Mouse (Mus musculus) hindbrain, embryonic 15.5 days (tissue): ENCODE measurements around the gene 0610010F05Rik. TPM values are rescaled to one million over a fixed set of nuclear protein-coding genes. Genes with fewer than 3 reads are reported as not detected.

ENCODE experiments used
- ATAC-seq: fragments of 200-750 bp; cut with Nextera tagmentation; 2 replicates; pipeline ENCODE4 v1.8.0; 2017; ENCODE audit warnings: low read depth, moderate number of reproducible peaks, moderate TSS enrichment; ENCODE audit not compliant: low FRiP score
- H3K27ac ChIP-seq: fragments of 300-500 bp; sonication (generic); replicated peaks from 2 replicates; pipeline ENCODE4 v1.5.1; 2015; ENCODE audit warnings: mild to moderate bottlenecking, inconsistent platforms
- H3K27me3 ChIP-seq: fragments of 300-500 bp; sonication (generic); 2 replicates; pipeline ENCODE4 v1.6.1; 2015; ENCODE audit warnings: control low read depth, inconsistent platforms
- H3K36me3 ChIP-seq: fragments of 300-500 bp; sonication (generic); 2 replicates; pipeline ENCODE4 v1.6.1; 2015; ENCODE audit warnings: control low read depth, inconsistent platforms
- H3K4me1 ChIP-seq: fragments of 300-500 bp; sonication (generic); replicated peaks from 2 replicates; pipeline ENCODE4 v1.6.1; 2015; ENCODE audit warnings: control low read depth, inconsistent platforms
- H3K4me2 ChIP-seq: fragments of 300-500 bp; sonication (generic); 2 replicates; pipeline ENCODE4 v1.6.1; 2015; ENCODE audit warnings: moderate library complexity, mild to moderate bottlenecking, inconsistent platforms
- H3K4me3 ChIP-seq: fragments of 300-500 bp; sonication (generic); 2 replicates; pipeline ENCODE4 v1.5.1; 2015; ENCODE audit warnings: mild to moderate bottlenecking, inconsistent platforms
- H3K9ac ChIP-seq: fragments of 300-500 bp; sonication (generic); 2 replicates; pipeline ENCODE4 v1.6.1; 2015; ENCODE audit warnings: inconsistent platforms
- H3K9me3 ChIP-seq: fragments of 300-500 bp; sonication (generic); 2 replicates; pipeline ENCODE4 v1.6.1; 2016; ENCODE audit warnings: control low read depth, inconsistent platforms
- WGBS: fragments of 180-500 bp; shearing (Covaris S2); methylation state at CpG from one replicate; pipeline ENCODE4 v1.1.7; 2015; 5-methylcytosine and 5-hydroxymethylcytosine counted together
- polyA plus RNA-seq: library from polyadenylated mRNA; unstranded; fragments of >200 nt; fragmentation: Nextera tagmentation; extraction: Ambion mirVana; gene quantifications from 2 replicates; pipeline ENCODE4 v1.2.1, GENCODE M21; 2015

0610010F05Rik gene
- polyA plus RNA-seq = 113 and 125 TPM in 2 replicates

DNA sequence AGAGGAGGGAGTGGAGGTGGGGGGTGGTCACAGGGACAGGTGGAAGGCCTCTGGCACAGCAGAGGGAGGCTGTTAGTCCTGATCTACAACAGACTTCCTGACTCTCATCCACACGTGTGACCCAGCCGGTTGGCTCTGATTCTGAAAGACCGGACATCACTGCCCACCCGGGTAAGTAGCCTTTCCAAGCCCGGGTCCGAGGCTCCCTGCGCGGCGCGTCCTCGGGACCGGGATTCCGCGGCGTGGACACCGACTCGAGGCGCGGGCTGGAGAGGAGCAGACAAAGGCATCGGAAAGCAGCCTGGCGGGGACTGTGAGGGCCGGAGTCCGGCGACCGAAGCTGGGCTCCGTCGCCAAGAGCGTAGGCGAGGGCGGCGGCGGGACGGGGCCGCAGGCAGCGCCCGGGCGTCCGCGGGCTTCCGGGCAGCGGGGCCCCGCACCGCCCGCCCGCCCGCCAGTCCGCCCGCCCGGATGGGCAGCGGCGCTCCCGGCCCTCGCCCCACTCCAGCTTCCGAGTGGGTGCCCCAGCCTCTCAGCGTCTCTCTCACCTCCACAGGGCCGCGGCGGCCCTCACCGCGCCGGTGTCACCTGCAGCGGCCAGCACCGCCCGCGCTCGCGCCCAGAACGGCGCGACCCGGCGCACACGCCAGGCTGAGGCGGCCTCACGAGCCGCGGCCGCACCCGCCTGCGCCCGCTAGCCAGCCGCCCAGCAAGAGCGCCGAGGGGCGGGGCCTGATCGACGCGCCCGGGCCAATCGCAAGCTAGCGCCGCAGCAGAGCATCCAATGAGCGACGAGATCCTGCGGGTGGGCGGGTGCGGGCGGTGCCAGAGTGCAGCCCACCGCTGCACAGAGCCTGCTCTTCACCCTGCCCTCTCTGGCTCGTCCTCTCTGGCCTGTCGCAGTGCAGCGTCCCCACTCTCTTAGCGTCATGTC, at the start of gene 0610010F05Rik:
TSS of gene 0610010F05Rik (minus strand) at position 695 of the 934 bp plus-strand sequence.
- ATAC-seq = peak; percentile 100
- WGBS = under 1% methylated on average over 74 of the region's 103 CpGs
- Histone ChIP-seq H3K4me2 (peak within 1 kb of the TSS; percentile 57), H3K27ac (peak within 1 kb of the TSS; percentile 96), H3K4me3 (peak within 1 kb of the TSS; percentile 83), H3K27me3 (no peaks in the 10 kb centered on the region), H3K9ac (peak within 1 kb of the TSS; percentile 95), H3K36me3 (peaks cover 6% of the 10 kb centered on the region), H3K4me1 (peaks cover 27% of the 10 kb centered on the region), H3K9me3 (no peaks in the 10 kb centered on the region)

DNA sequence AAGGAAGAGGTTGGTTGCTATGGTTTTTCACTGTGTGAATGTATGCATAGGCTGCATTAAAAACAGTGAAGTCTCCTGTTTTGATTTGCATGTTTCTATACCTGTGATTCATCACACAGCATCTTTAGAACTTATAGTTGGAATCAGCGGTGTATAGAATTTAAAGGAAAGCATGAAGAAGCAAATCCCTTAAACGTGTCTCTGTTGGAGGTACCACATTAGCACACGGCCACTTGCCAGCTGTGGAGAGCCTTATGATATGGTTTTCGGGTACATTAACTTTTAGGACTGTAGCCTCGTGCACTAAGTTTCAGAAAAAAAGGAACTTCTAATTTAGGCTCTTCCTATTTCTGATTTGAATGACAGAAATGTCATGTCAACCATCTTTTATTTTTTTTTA, 49.1 kb upstream of the 0610010F05Rik start:
- peaks cover 9% of the 10 kb centered on the region for H3K36me3 ChIP-seq
- H3K4me2 ChIP-seq = no peak overlapping the region
- no peaks in the 10 kb centered on the region for H3K27me3 ChIP-seq
- no peak for ATAC-seq
- WGBS = 91% methylated on average over 5 of the region's 5 CpGs
- no peaks in the 10 kb centered on the region for H3K4me1 ChIP-seq
- no peak overlapping the region for H3K9ac ChIP-seq
- H3K4me3 ChIP-seq = no peak overlapping the region
- H3K9me3 ChIP-seq = no peaks in the 10 kb centered on the region
- no peak overlapping the region for H3K27ac ChIP-seq

DNA sequence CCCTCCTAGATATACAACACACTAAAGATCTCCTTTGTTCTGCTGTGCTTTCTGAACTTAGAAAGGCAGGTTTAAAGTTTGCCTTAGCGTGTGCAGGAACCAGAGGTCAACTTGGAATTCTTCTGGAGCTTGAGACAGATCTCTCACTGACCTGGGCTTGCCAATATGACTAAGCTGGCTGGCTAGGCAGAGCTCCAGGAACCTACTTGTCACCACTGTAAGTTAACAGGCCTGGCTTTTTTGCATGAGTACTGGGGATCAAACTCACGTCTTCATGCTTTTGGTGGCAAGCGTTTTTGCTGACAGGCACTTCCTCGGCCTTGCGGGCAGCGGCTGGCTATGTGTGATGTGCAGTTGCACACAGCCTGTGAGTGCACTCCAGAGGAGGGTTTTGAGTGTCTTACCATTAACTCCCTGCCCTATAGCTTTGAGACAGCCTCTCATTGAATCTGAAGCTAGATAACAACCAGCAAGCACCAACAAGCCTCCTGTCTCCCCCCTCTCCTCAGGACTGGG, 47.1 kb upstream of the 0610010F05Rik start:
- ATAC-seq = no peak
- 84% methylated on average over 6 of the region's 6 CpGs for WGBS
- H3K9me3 ChIP-seq = no peaks in the 10 kb centered on the region
- H3K27ac ChIP-seq = no peak overlapping the region
- H3K9ac ChIP-seq = no peak overlapping the region
- H3K27me3 ChIP-seq = no peaks in the 10 kb centered on the region
- H3K36me3 ChIP-seq = peaks cover 20% of the 10 kb centered on the region
- no peaks in the 10 kb centered on the region for H3K4me1 ChIP-seq
- no peak overlapping the region for H3K4me2 ChIP-seq
- H3K4me3 ChIP-seq = no peak overlapping the region

GRCm38 (mm10) chr11:23679044-23679642, 45.7 kb upstream of the 0610010F05Rik start:
- 55% methylated on average over 3 of the region's 3 CpGs for WGBS
- no peaks in the 10 kb centered on the region for H3K9me3 ChIP-seq
- H3K9ac ChIP-seq = no peak overlapping the region
- no peak overlapping the region for H3K4me3 ChIP-seq
- no peak overlapping the region for H3K4me2 ChIP-seq
- no peaks in the 10 kb centered on the region for H3K4me1 ChIP-seq
- H3K36me3 ChIP-seq = peaks cover 27% of the 10 kb centered on the region
- no peak overlapping the region for H3K27ac ChIP-seq
- H3K27me3 ChIP-seq = no peaks in the 10 kb centered on the region
- ATAC-seq = peak; percentile 59

GRCm38 (mm10) chr11:23676100-23676499, 42.7 kb upstream of the 0610010F05Rik start:
- Histone ChIP-seq H3K9ac (no peak overlapping the region), H3K4me1 (no peaks in the 10 kb centered on the region), H3K4me2 (no peak overlapping the region), H3K4me3 (no peak overlapping the region), H3K27me3 (no peaks in the 10 kb centered on the region), H3K36me3 (peaks cover 39% of the 10 kb centered on the region), H3K9me3 (no peaks in the 10 kb centered on the region), H3K27ac (no peak overlapping the region)
- 92% methylated on average over 5 of the region's 5 CpGs for WGBS
- ATAC-seq = no peak

DNA sequence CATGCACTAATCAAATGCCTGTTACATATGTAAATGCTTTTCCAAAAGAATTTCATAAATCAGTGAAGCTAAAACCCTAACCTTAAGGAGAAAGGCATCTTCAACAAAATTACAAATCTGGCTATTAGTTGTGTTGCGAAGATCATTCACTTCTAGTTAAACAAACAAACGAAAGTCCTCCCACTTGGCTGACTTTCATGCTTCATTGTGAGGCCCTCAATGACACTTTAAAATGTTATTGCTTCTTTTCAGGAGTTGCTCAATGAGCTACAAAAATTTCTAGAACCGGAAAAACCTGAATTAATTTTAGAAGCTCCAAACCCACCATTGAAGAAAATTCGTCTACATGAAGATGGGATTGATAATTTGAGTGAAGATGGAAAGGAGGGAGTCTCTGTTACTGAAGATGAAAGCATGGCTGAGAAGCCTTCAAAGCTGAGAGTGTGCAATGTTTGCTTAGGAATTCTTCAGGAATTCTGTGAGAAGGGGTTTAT, 38.9 kb upstream of the 0610010F05Rik start:
- no peak overlapping the region for H3K9ac ChIP-seq
- H3K27ac ChIP-seq = no peak overlapping the region
- no peaks in the 10 kb centered on the region for H3K27me3 ChIP-seq
- ATAC-seq = no peak
- no peak overlapping the region for H3K4me3 ChIP-seq
- H3K4me1 ChIP-seq = peaks cover 1% of the 10 kb centered on the region
- WGBS = 92% methylated on average over 4 of the region's 4 CpGs
- peaks cover 35% of the 10 kb centered on the region for H3K36me3 ChIP-seq
- H3K9me3 ChIP-seq = no peaks in the 10 kb centered on the region
- H3K4me2 ChIP-seq = no peak overlapping the region

GRCm38 (mm10) chr11:23667128-23667527, 33.7 kb upstream of the 0610010F05Rik start:
- peaks cover 20% of the 10 kb centered on the region for H3K4me1 ChIP-seq
- ATAC-seq = no peak

GRCm38 (mm10) chr11:23666526-23666925, 33.1 kb upstream of the 0610010F05Rik start:
- Histone ChIP-seq H3K4me1 (peaks cover 20% of the 10 kb centered on the region), H3K27me3 (no peaks in the 10 kb centered on the region), H3K36me3 (no peaks in the 10 kb centered on the region), H3K27ac (peak overlapping the region; percentile 93), H3K4me2 (peak overlapping the region; percentile 77), H3K4me3 (peak overlapping the region; percentile 95), H3K9me3 (no peaks in the 10 kb centered on the region), H3K9ac (peak overlapping the region; percentile 68)
- ATAC-seq = no peak
- WGBS = 6% methylated on average over 5 of the region's 5 CpGs

More at GRCm38 (mm10) chr11:23667128-23667527, 33.7 kb upstream of the 0610010F05Rik start:
- H3K27ac ChIP-seq = no peak overlapping the region
- peak overlapping the region; percentile 77 for H3K4me2 ChIP-seq
- WGBS = 28% methylated on average over 3 of the region's 3 CpGs
- H3K4me3 ChIP-seq = peak overlapping the region; percentile 95
- no peak overlapping the region for H3K9ac ChIP-seq
- no peaks in the 10 kb centered on the region for H3K27me3 ChIP-seq
- no peaks in the 10 kb centered on the region for H3K9me3 ChIP-seq
- H3K36me3 ChIP-seq = no peaks in the 10 kb centered on the region

GRCm38 (mm10) chr11:23665798-23666501, 32.5 kb upstream of the 0610010F05Rik start, which contains the start of gene Pex13:
Gene Pex13, minus strand, starts transcription at chr11:23665959.
- peak within 1 kb of the TSS; percentile 77 for H3K4me2 ChIP-seq
- no peaks in the 10 kb centered on the region for H3K36me3 ChIP-seq
- H3K27ac ChIP-seq = peak within 1 kb of the TSS; percentile 93
- H3K9me3 ChIP-seq = no peaks in the 10 kb centered on the region
- peak within 1 kb of the TSS; percentile 68 for H3K9ac ChIP-seq
- under 1% methylated on average over 49 of the region's 49 CpGs for WGBS
- H3K27me3 ChIP-seq = no peaks in the 10 kb centered on the region
- ATAC-seq = peak; percentile 98
- peak within 1 kb of the TSS; percentile 95 for H3K4me3 ChIP-seq
- peaks cover 20% of the 10 kb centered on the region for H3K4me1 ChIP-seq

- Histone ChIP-seq H3K4me2 (peak within 1 kb of the TSS; percentile 77), H3K9me3 (no peaks in the 10 kb centered on the region), H3K27me3 (no peaks in the 10 kb centered on the region), H3K9ac (peak within 1 kb of the TSS; percentile 68), H3K36me3 (no peaks in the 10 kb centered on the region), H3K4me1 (peaks cover 20% of the 10 kb centered on the region), H3K27ac (peak within 1 kb of the TSS; percentile 93), H3K4me3 (peak within 1 kb of the TSS; percentile 95)
- under 1% methylated on average over 39 of the region's 40 CpGs for WGBS
- ATAC-seq = no peak; the same call in 1 of the 2 replicates
Measured at GRCm38 (mm10) chr11:23665311-23665786, 31.9 kb upstream of the 0610010F05Rik start, which contains the start of gene Pus10. Gene Pus10, plus strand, starts transcription at chr11:23665674.

DNA sequence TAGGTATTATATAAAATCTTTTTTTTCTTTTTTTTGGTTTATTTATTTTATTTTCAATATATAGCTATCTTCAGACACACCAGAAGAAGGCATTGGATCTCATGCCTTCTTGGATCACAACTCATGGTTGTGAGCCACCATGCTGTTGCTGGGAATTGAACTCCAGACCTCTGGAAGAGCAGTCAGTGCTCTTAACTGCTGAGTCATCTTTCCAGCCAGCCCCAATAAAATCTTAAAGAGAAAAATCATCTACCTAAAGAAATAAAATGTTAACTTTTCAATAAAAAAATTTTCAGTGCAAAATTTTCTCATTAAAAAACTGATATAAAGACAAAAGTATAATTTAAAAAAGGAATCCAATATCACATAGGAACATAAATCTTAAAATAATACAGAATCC, 30.8 kb upstream of the 0610010F05Rik start:
- no peak for ATAC-seq

More for the DNA sequence above, 30.8 kb upstream of the 0610010F05Rik start:
- no peaks in the 10 kb centered on the region for H3K36me3 ChIP-seq
- H3K9me3 ChIP-seq = no peaks in the 10 kb centered on the region
- no peak overlapping the region for H3K4me3 ChIP-seq
- no peak overlapping the region for H3K4me2 ChIP-seq
- no peak overlapping the region for H3K27ac ChIP-seq
- H3K27me3 ChIP-seq = no peaks in the 10 kb centered on the region
- H3K4me1 ChIP-seq = peaks cover 20% of the 10 kb centered on the region
- H3K9ac ChIP-seq = no peak overlapping the region
